Mouse (Mus musculus) heart, embryonic 11.5 days (tissue): ENCODE data around the gene Mfsd4b1. TPM values are rescaled to one million over a fixed set of nuclear protein-coding genes. Genes with fewer than 3 reads are reported as not detected.

ENCODE experiments used
- polyA plus RNA-seq: library from polyadenylated mRNA; unstranded; fragments of >200 nt; fragmentation: Nextera tagmentation; extraction: Ambion mirVana; gene quantifications from 2 replicates; pipeline ENCODE4 v1.2.1, GENCODE M21; 2014

Gene Mfsd4b1
- polyA plus RNA-seq, 1 experiment from 2014 or later, result 0.11 TPM

Other genes with a start within 250 kb of the Mfsd4b1 start
- 4.3 and 5.5 TPM in 2 replicates for gene Mfsd4b4, start 126.0 kb downstream of the Mfsd4b1 start, polyA plus RNA-seq
- gene Mfsd4b2, start 98.3 kb downstream of the Mfsd4b1 start, polyA plus RNA-seq, result not detected in 2 replicates
- gene Mfsd4b3, start 65.1 kb downstream of the Mfsd4b1 start, polyA plus RNA-seq, result 0.31 and 0.94 TPM in 2 replicates
- 0.07 TPM in 1 of 2 replicates, not detected in the other for gene Mfsd4b5, start 38.6 kb downstream of the Mfsd4b1 start, polyA plus RNA-seq
- 17.2 and 18.6 TPM in 2 replicates for gene Slc16a10, start 117.0 kb upstream of the Mfsd4b1 start, polyA plus RNA-seq
- 44.1 and 54.0 TPM in 2 replicates for gene Rpf2, start 221.8 kb upstream of the Mfsd4b1 start, polyA plus RNA-seq
- 91.9 and 105 TPM in 2 replicates for gene Gtf3c6, start 232.8 kb upstream of the Mfsd4b1 start, polyA plus RNA-seq